Mouse (Mus musculus): ENCODE data around the gene Cbfa2t2.

DNA sequence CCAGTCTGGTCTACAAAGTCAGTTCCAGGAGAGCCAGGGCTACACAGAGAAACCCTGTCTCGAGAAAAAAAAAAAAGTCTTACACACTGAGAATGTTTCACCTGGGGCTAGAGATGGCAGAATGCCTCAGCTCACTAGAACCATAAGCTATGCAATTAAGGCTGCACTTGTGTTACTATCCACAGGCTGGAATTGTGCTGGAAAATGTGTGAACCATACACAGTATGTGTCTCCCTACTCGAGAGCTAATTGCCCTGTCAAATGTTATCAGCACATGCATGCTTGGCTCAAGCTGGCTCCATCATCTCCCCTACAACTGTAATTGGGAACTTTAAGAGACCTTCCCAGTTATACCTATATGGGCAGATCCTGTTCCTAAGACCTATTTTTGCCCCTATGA is 114.7 kb downstream of the Cbfa2t2 start:
- TF ChIP-seq POLR2A (IDR thresholded peaks at IDR 0.05; ENCODE audit: low read depth, low read length) (no peak), CTCF (IDR thresholded peaks at IDR 0.05; ENCODE audit: extremely low read depth, insufficient read length, insufficient replicate concordance, low read depth, low read length) (no peak)
